Mouse (Mus musculus) testis, postnatal 10 days (tissue): Measurements from ENCODE around the gene Hoxd4.

Experiments
- DNase-seq: peaks from one replicate; pipeline ENCODE4 v3.0.0; 2021; ENCODE audit warnings: low spot score

Hoxd4 gene

GRCm38 (mm10) chr2:74711721-74712621 is at the start of gene Hoxd4, which contains the start of gene Hoxd3:
Gene Hoxd4 (plus strand): TSS chr2:74711929.
Gene Hoxd3 (plus strand): TSS chr2:74711927.
- peak; percentile 68 for DNase-seq

- peak; percentile 65 for DNase-seq
Measured at GRCm38 (mm10) chr2:74663291-74663925, 48.3 kb upstream of the Hoxd4 start.

- DNase-seq: no peak
Measured at GRCm38 (mm10) chr2:74666411-74666810, 45.3 kb upstream of the Hoxd4 start.

GRCm38 (mm10) chr2:74667191-74667841 is 44.4 kb upstream of the Hoxd4 start:
- no peak for DNase-seq

- no peak for DNase-seq
Measured at GRCm38 (mm10) chr2:74667842-74668357, 43.8 kb upstream of the Hoxd4 start, which contains the start of gene Hoxd13. Gene Hoxd13 (plus strand): TSS chr2:74668310.

GRCm38 (mm10) chr2:74668370-74669229 is 43.1 kb upstream of the Hoxd4 start:
- DNase-seq: no peak

- DNase-seq: no peak
Measured at GRCm38 (mm10) chr2:74669230-74669578, 42.5 kb upstream of the Hoxd4 start.

- no peak for DNase-seq
Measured at GRCm38 (mm10) chr2:74669650-74670235, 42.0 kb upstream of the Hoxd4 start.

GRCm38 (mm10) chr2:74670632-74671188 is 41.0 kb upstream of the Hoxd4 start:
- DNase-seq: no peak

- no peak for DNase-seq
Measured at GRCm38 (mm10) chr2:74671847-74672246, 39.9 kb upstream of the Hoxd4 start.

- DNase-seq: peak; percentile 80
Measured at GRCm38 (mm10) chr2:74672481-74673362, 39.0 kb upstream of the Hoxd4 start.

- DNase-seq: no peak
Measured at GRCm38 (mm10) chr2:74673835-74674425, 37.8 kb upstream of the Hoxd4 start.

GRCm38 (mm10) chr2:74674881-74675665 is 36.7 kb upstream of the Hoxd4 start, which contains the start of gene Hoxd12:
Gene Hoxd12 (plus strand): TSS chr2:74675013.
- no peak for DNase-seq

- no peak for DNase-seq
Measured at GRCm38 (mm10) chr2:74675666-74676282, 36.0 kb upstream of the Hoxd4 start.

GRCm38 (mm10) chr2:74676376-74677052 is 35.2 kb upstream of the Hoxd4 start:
- no peak for DNase-seq

- DNase-seq: no peak
Measured at GRCm38 (mm10) chr2:74677106-74677505, 34.6 kb upstream of the Hoxd4 start.

GRCm38 (mm10) chr2:74678891-74679595 is 32.7 kb upstream of the Hoxd4 start, which contains the start of gene Hoxd11:
Gene Hoxd11 (plus strand): TSS chr2:74679557.
- DNase-seq: no peak
